Mouse (Mus musculus) limb, embryonic 10.5 days (tissue): ENCODE measurements around the gene Hoxa5. TPM values are rescaled to one million over a fixed set of nuclear protein-coding genes. Genes with fewer than 3 reads are reported as not detected.
A peak's percentile ranks its signal among the peaks of the same experiment; 100 is the strongest.

Source experiments
- DNase-seq: peaks from one replicate; pipeline ENCODE4 v3.0.0-alpha.2; 2017; ENCODE audit warnings: low spot score
- H3K27ac ChIP-seq: fragments of 300-500 bp; sonication (generic); 2 replicates; pipeline ENCODE4 v1.5.1; 2016; ENCODE audit warnings: mild to moderate bottlenecking
- H3K27me3 ChIP-seq: fragments of 300-500 bp; sonication (generic); 2 replicates; pipeline ENCODE4 v1.6.1; 2016; ENCODE audit warnings: low read depth, mild to moderate bottlenecking; ENCODE audit not compliant: poor library complexity, severe bottlenecking
- H3K36me3 ChIP-seq: fragments of 300-500 bp; sonication (generic); 2 replicates; pipeline ENCODE4 v1.6.1; 2016; ENCODE audit warnings: mild to moderate bottlenecking, moderate library complexity
- H3K4me1 ChIP-seq: fragments of 300-500 bp; sonication (generic); 2 replicates; pipeline ENCODE4 v1.6.1; 2016
- H3K4me3 ChIP-seq: fragments of 300-500 bp; sonication (generic); 2 replicates; pipeline ENCODE4 v1.5.1; 2016; ENCODE audit warnings: mild to moderate bottlenecking, moderate library complexity
- H3K9me3 ChIP-seq: fragments of 300-500 bp; sonication (generic); replicated peaks from 2 replicates; pipeline ENCODE4 v1.6.1; 2016; ENCODE audit warnings: mild to moderate bottlenecking
- WGBS: fragments of 180-500 bp; shearing (Covaris S2); methylation state at CpG from one replicate; pipeline ENCODE4 v1.1.7; 2016; 5-methylcytosine and 5-hydroxymethylcytosine counted together
- polyA plus RNA-seq: library from polyadenylated mRNA; unstranded; fragments of >200 nt; fragmentation: Nextera tagmentation; extraction: Ambion mirVana; gene quantifications from 2 replicates; pipeline ENCODE4 v1.2.1, GENCODE M21; 2016

Gene Hoxa5
- polyA plus RNA-seq, 1 experiment from 2014 or later = 10.4 TPM

- Histone ChIP-seq H3K4me3 (peak overlapping the region; percentile 58), H3K4me1 (peaks cover 97% of the 10 kb centered on the region), H3K27ac (peak overlapping the region; percentile 90)
These were observed 40.9 kb downstream of the Hoxa5 start for GRCm38 (mm10) chr6:52163366-52164031.

DNA sequence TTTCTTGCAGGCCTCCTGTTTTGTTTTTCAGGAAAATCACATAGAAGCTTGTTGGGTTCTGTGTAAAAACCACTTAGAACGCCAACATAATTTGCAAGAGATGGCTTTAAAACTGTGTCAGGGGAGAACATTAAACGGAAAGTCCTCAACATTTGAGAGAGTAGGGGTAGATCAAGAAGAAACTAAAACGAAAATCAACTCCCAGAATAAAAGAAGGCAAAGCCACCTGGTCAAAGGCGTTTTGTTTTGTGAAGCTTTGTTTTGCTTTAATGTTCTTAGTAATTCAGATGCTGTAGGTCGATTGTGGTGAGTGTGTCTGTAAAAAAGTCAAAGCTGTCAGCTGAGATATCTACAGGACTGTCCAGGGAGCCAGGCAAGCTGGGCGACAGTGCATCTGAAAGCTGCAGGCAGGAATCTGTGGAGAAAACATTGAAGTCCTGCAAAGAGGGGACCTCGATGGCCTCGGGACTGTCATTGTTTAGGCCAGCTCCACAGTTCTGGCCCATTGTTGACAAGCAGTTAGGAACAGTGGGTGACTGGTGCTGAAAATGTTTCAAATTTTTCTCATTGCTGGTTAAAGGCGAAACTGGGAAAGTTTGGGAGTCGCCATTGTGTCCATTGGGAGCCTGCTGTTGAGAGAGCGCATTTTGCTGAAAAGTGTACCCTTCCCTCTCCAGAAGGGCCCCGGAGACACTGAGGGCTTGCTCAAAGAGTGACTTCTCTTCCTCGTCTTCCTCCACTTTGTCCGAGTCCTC, 41.6 kb downstream of the Hoxa5 start:
- H3K4me1 ChIP-seq = peaks cover 96% of the 10 kb centered on the region
- peaks cover 44% of the 10 kb centered on the region for H3K27me3 ChIP-seq
- DNase-seq = peak; percentile 58
- peak overlapping the region; percentile 90 for H3K27ac ChIP-seq
- H3K9me3 ChIP-seq = no peaks in the 10 kb centered on the region
- H3K4me3 ChIP-seq = peak overlapping the region; percentile 58
- WGBS = 6% methylated on average over 14 of the region's 14 CpGs
- no peaks in the 10 kb centered on the region for H3K36me3 ChIP-seq

More at GRCm38 (mm10) chr6:52163366-52164031, 40.9 kb downstream of the Hoxa5 start:
- Histone ChIP-seq H3K9me3 (no peaks in the 10 kb centered on the region), H3K27me3 (peaks cover 48% of the 10 kb centered on the region), H3K36me3 (no peaks in the 10 kb centered on the region)
- WGBS = 2% methylated on average over 17 of the region's 17 CpGs
- peak; percentile 73 for DNase-seq

GRCm38 (mm10) chr6:52162093-52162380, 42.4 kb downstream of the Hoxa5 start:
- no peak for DNase-seq
- H3K4me3 ChIP-seq = 0 out of 2 replicates have a peak overlapping the region, but pooled peaks have one; percentile 88
- WGBS = 14% methylated on average over 1 of the region's 1 CpGs
- no peaks in the 10 kb centered on the region for H3K36me3 ChIP-seq
- no peaks in the 10 kb centered on the region for H3K9me3 ChIP-seq
- peaks cover 44% of the 10 kb centered on the region for H3K27me3 ChIP-seq
- peaks cover 96% of the 10 kb centered on the region for H3K4me1 ChIP-seq
- no peak overlapping the region for H3K27ac ChIP-seq

DNA sequence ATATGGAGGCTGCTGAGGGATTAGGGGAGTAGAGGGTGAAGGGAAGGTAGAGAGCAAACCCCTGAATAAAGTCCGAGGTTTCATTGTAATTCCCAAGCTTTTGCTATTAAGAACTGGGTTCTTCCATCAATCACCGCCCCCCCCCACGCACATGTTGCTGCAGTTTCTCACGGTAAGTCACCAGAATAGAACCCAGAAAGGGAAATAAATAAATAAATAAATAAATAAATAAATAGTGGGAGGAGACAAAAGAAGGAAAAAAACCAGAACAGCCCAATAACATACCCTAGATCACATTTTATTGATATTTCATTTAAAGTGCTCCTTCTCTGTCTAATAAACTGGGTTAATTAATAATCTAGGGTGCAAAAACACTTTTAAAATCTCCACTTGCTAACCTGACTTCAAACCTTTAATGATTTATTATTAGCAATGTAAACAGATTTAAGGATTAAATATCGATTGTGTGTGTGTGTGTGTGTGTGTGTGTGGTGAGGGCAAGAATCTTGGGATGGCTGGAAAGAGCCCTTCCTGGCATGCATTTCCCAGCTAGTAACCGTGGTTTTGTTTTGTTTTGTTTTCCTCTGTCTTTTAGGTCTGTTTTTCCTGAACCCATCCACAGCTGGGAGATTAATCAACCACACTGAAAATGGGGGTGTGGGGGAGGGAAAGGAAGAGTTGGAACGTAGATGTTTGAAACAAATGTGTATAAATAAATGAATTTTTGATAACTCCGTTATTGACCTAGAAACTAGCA, 42.9 kb downstream of the Hoxa5 start:
- H3K4me3 ChIP-seq = peak overlapping the region; percentile 88
- peak; percentile 70 for DNase-seq
- 0 out of 2 replicates have a peak overlapping the region, but pooled peaks have one; percentile 75 for H3K27ac ChIP-seq
- WGBS = 5% methylated on average over 8 of the region's 8 CpGs
- H3K27me3 ChIP-seq = peaks cover 44% of the 10 kb centered on the region
- no peaks in the 10 kb centered on the region for H3K9me3 ChIP-seq
- H3K4me1 ChIP-seq = peaks cover 96% of the 10 kb centered on the region
- H3K36me3 ChIP-seq = no peaks in the 10 kb centered on the region

DNA sequence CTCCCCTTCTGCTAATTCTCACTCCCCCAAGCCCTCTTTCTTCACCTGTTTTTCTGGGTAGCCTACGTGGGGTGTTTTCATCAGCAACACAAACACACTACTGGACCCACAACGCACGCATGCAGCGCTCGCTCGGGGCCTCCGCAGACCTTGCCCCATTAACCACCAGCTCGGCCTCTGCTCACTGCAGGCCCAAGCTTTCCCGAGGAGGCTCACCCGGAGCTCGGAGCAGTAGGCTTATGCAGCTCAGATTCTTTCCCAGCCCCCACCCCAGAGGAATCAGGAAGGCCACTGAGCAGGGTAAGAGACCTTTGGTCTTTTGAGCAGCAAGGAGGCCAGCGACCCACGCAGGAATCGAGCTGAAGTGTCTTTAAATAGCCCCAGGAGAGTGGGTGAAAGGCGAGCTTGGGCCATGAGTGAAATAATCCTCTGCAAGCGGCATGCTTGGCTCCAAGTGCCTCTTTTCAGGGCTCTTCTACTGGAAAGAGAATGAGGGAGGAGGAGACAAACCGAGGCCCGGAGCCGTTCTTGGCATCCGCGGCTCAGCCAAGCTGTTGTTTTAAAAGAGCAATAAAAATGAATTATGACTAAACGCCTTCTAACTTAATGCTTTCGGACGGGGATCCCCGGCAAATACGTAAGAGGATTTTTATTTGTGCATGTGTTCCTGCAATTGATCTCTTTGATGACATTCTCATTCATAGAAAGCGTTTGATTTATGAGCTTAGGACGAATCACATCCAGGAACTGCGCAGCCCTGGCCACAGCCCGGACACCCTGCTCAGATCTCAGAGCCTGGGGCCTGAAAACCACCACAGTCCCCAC, 43.7 kb downstream of the Hoxa5 start:
- H3K4me1 ChIP-seq = peaks cover 91% of the 10 kb centered on the region
- under 1% methylated on average over 30 of the region's 30 CpGs for WGBS

DNA sequence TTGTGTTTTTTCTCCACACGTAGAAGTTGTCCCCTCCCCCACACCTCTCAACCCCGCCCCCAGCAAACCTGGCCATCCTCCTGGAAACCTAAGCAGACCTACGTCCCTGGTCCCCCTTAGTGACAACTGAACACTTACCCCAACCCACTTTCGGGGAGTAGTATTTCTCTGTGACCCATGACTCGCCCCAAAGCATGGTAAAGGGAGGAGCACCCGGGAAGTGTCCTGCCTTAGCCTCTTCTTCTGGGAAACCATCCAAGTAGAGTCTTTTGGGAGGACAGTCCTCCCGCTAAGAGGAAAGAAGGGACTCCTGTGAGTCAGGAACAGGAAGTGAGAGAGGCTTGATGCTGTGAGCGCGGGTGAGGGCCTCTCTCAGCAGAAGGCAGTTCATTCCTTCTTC, 44.4 kb downstream of the Hoxa5 start:
- Histone ChIP-seq H3K36me3 (no peaks in the 10 kb centered on the region), H3K4me3 (peak overlapping the region; percentile 88), H3K27ac (peak overlapping the region; percentile 75), H3K4me1 (peaks cover 83% of the 10 kb centered on the region), H3K27me3 (peaks cover 51% of the 10 kb centered on the region), H3K9me3 (no peaks in the 10 kb centered on the region)
- 2% methylated on average over 9 of the region's 9 CpGs for WGBS
- DNase-seq = peak; percentile 50

More for the DNA sequence above, 43.7 kb downstream of the Hoxa5 start:
- peak; percentile 72 for DNase-seq
- peaks cover 45% of the 10 kb centered on the region for H3K27me3 ChIP-seq
- peak overlapping the region; percentile 75 for H3K27ac ChIP-seq
- no peaks in the 10 kb centered on the region for H3K9me3 ChIP-seq
- no peaks in the 10 kb centered on the region for H3K36me3 ChIP-seq
- peak overlapping the region; percentile 88 for H3K4me3 ChIP-seq

DNA sequence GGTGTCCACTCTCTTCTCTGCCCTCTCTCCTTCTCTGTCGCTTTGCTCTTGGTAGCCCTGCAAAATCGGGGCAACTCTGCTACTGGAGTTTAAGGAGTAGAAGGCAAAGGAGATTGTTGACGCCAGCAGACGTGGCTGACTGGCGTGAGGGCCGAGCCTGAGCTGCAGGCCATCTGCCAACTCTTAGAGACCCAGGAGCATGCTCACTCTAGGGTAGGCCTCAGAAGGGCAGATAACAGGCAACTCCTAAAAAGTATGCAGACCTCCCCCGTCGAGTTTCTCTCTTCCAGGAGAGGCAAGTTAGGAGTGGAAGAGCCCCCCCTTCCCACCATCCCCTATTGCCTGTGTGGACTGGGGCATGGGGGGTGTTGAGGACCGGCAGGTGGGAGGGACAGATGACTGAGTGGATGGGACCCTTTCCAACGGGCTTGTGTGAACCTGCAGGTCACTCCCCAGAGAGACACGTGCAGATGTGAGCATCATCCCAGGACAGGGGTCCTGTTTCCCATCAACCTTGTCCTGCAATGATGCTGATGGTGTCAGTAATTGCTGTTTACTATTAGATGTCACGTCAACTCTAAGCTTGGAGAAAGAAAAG, 45.1 kb downstream of the Hoxa5 start:
- peaks cover 76% of the 10 kb centered on the region for H3K4me1 ChIP-seq
- no peaks in the 10 kb centered on the region for H3K9me3 ChIP-seq
- H3K4me3 ChIP-seq = peak overlapping the region; percentile 88
- H3K27me3 ChIP-seq = peaks cover 56% of the 10 kb centered on the region
- no peaks in the 10 kb centered on the region for H3K36me3 ChIP-seq
- no peak for DNase-seq
- H3K27ac ChIP-seq = peak overlapping the region; percentile 92
- under 1% methylated on average over 12 of the region's 12 CpGs for WGBS

- no peaks in the 10 kb centered on the region for H3K9me3 ChIP-seq
- H3K4me1 ChIP-seq = peaks cover 69% of the 10 kb centered on the region
- peak within 1 kb of the TSS; percentile 92 for H3K27ac ChIP-seq
- H3K4me3 ChIP-seq = peak within 1 kb of the TSS; percentile 88
- H3K36me3 ChIP-seq = no peaks in the 10 kb centered on the region
- peaks cover 60% of the 10 kb centered on the region for H3K27me3 ChIP-seq
- under 1% methylated on average over 54 of the region's 55 CpGs for WGBS
- peak; percentile 91 for DNase-seq
These were observed 45.9 kb downstream of the Hoxa5 start, which contains the start of gene Hoxa1 for GRCm38 (mm10) chr6:52158276-52159051. Gene Hoxa1, minus strand, starts transcription at chr6:52158317.

DNA sequence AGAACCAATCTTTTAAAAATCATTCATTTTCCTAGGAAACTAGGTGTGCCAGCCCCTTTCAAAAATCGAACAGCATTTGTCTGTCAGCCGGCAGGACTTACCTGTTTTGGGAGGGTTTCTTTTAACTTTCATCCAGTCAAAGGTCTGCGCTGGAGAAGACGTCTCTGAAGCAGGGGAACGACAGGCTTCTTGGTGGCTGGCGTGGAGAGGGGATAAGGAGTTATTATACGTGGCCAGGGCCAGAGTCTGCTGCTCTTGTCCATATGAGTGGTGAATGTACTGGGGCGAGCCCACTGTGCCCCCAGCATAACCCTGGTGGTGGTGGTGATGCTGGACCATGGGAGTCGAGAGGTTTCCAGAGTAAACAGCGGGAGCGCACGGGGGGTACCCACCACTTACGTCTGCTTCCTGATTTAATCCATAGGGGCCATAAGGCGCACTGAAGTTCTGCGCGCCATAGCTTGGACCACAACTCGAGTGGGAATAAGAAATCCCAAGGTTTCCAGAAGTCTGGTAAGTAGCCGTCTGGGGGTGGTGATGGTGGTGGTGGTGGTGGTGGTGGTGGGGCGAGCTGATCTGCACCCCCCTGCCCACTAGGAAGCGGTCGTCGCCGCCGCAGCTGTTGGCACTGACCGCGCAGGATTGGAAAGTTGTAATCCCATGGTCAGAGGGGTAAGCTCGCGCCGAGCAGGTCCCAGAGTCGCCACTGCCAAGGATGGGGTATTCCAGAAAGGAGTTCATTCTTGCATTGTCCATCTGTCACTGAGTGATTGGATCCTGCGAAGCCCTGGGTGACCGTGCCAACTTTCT, 46.7 kb downstream of the Hoxa5 start:
- WGBS = under 1% methylated on average over 32 of the region's 32 CpGs
- Histone ChIP-seq H3K9me3 (no peaks in the 10 kb centered on the region), H3K4me3 (peak overlapping the region; percentile 88), H3K27me3 (peaks cover 67% of the 10 kb centered on the region), H3K27ac (peak overlapping the region; percentile 92; the same call in 1 of the 2 replicates), H3K36me3 (no peaks in the 10 kb centered on the region), H3K4me1 (peaks cover 69% of the 10 kb centered on the region)
- peak; percentile 57 for DNase-seq

- H3K27ac ChIP-seq = no peak overlapping the region
- DNase-seq = peak; percentile 49
- no peaks in the 10 kb centered on the region for H3K9me3 ChIP-seq
- H3K27me3 ChIP-seq = peaks cover 77% of the 10 kb centered on the region
- H3K4me1 ChIP-seq = peaks cover 68% of the 10 kb centered on the region
- 1% methylated on average over 20 of the region's 20 CpGs for WGBS
- no peaks in the 10 kb centered on the region for H3K36me3 ChIP-seq
- H3K4me3 ChIP-seq = peak overlapping the region; percentile 88
These were observed 47.7 kb downstream of the Hoxa5 start for GRCm38 (mm10) chr6:52156551-52157200.
